Mouse (Mus musculus): ENCODE results near the gene Gm6583.

The Gm6583 gene

DNA sequence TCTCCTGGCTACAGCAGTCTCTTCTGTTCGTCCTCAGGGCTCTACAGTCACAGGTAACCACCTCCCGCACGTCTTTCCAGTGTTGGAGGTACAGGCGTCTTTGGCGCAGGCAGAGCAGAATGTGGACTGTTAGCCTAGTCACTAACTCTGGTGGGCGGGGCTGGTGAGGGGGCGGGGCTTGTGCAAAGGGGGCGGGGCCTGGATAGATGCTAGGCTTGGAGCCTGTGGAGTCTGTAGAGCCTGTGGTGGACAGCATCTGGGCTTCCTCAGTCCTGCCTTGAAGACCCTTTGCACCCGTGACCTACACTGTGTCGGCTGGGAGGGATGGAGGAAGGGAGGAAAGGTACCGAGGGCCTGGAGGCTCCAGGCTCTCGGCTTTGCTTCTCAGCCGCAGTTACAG lies at the start of gene Gm6583:
Gm6583 (minus strand) TSS at position 124 of the 400 bp plus-strand sequence.
- peak; percentile 55 for DNase-seq (ENCODE audit: low read depth, low spot score)

DNA sequence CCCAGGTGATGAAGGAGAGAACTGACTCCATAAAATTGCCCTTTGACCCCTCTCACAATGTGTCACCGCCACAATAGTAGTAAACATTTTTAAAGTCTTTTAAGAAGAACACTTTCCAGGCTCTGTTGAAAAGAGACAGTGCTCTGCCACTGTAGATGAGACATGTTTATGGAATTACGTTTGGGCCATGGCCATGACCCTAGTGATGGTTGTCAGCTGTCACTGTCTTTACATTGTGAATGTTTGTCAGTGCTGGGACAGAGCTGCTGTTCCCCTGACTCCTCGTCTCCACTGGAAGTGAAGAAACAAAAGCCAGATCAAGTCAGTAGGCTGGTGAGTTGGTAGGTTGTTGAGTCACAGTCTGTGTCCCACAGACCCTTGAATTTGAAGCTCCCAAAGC lies 46.6 kb upstream of the Gm6583 start:
- no peak for DNase-seq (ENCODE audit: low read depth, low spot score)

- no peak for DNase-seq (ENCODE audit: low read depth, low spot score)
These were observed 43.5 kb upstream of the Gm6583 start for GRCm38 (mm10) chr5:112399284-112399683.

DNA sequence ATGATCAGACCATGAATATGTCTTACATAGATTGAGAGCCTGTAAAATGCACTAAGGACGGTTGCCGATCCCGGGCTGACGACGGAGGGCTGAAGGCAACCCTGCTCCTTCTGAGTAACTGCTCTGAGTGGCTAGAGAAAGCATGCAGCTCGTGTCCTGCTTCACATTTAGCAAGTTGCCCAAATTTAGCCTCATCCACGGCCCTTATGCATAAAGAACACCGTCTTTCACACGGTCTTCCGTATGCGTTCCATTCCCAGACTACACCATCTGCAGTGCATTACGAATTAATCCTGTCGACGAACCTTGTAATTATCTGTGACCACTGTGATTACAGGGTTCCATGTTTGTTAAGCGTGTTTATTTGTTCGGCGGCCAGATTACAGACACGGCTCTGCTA lies 40.2 kb upstream of the Gm6583 start:
- no peak for DNase-seq (ENCODE audit: low read depth, low spot score)

- peak; percentile 80 for DNase-seq (ENCODE audit: low read depth, low spot score)
These were observed 39.1 kb upstream of the Gm6583 start, which contains the start of gene Asphd2 for GRCm38 (mm10) chr5:112394779-112395443. TSS of gene Asphd2 (minus strand) at chr5:112394866.

DNA sequence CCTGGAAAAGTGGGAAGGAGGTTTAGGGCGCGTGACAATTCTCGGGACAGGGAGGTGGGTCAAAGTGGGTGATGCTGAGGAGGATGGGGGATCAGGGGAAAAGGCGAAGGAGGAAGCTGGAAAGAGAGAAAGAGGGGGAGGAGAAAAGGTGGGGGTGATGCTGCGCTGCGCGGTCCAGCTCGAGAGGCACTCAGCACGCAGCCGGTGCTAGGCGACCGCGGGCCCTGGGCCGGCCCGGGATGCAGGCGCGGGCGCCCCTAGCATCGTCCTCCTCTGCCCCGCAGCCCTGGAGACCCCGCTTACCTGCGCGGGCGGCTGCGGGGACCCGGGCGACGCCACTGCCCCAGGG lies 38.6 kb upstream of the Gm6583 start:
- DNase-seq (ENCODE audit: low read depth, low spot score), result no peak

GRCm38 (mm10) chr5:112393741-112394414 lies 38.0 kb upstream of the Gm6583 start:
- DNase-seq (ENCODE audit: low read depth, low spot score), result no peak

- DNase-seq (ENCODE audit: low read depth, low spot score), result peak; percentile 42
These were observed 36.0 kb upstream of the Gm6583 start for GRCm38 (mm10) chr5:112391676-112392323.

DNA sequence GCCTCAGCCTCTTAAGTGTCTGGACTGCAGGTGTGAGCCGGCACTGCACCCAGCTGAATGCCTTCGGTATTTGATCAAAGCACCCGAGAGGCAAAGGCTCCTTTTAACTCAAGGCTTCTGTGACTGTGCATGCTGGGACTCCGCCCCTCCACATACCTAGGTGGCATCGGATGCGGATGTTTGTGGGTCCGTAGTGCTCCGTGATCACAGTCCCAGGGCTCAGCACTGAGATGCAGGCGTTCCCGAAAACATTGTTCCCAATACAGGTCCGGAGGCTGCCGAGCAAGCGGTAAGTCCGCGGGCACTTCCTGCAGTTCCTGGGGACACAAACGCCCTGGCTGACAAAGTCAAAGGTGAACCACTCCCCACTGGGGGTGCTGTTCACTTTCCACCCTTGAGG lies 35.2 kb upstream of the Gm6583 start:
- DNase-seq (ENCODE audit: low read depth, low spot score), result peak; percentile 50

DNA sequence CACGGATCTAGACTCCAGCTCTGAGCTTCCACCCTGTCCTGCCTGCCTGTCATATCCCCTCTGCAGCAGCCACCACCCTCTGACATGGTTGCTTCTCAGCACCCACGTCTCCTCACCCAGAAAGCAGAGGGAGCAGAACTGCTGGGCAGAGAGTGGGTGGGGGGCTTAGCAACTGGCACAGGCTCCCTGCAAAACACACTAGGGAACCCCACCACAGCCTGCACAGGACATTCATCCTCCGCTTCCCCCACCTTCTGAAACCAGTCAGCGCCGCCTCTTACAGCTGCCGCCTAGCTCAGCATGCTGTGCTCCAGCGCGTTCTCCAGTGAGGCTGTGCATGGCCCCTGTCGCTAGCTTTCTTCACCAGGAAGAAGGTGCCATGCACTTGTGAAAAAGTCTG lies 33.5 kb upstream of the Gm6583 start:
- no peak for DNase-seq (ENCODE audit: low read depth, low spot score)

DNA sequence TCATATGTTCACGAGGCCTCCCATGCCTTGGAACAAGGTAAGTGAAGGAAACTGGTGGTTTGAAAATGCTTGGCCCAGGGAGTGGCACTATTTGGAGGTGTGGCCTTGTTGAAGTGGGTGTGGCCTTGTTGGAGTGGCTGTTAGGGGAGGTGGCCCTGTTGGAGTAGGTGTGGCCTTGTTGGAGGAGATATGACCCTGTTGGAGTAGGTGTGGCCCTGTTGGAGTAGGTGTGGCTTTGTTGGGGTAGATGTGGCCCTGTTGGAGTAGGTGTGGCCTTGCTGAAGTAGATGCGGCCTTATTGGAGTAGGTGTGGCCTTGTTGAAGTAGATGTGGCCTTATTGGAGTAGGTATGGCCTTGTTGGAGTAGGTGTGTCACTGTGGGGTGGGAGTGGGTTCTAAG lies 30.1 kb upstream of the Gm6583 start:
- peak; percentile 96 for DNase-seq (ENCODE audit: low read depth, low spot score)

DNA sequence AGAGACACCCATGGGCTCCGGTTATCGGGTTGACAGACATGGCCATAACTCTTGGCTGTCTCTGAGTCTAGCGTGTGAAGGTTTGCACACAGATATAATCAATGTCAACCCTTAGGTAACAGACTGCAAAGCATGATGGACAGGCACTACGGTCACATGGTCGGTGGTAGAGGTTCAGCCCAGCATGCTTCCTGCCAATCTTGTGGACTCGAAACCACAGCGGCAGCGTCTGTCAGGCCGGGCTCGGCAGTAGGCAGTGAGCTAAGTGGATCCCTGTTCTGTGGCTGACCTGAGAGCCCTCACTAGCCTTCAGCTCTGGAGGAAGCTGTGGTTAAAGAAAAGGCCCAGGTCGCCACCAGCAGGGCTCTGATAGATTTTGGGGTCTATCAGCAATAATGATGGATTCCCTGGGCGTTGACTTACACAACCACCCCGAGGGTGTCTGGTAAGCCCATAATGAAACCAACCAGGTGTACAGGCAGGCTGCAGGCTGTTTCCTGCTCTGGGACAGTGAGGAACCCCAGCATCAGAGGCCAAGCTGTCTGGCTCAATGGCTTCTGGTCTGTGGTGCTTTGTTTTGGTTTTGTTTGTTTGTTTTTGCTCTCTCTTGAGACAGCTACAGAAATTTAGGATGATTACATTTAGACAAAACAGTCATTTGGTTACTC lies 29.1 kb upstream of the Gm6583 start:
- no peak for DNase-seq (ENCODE audit: low read depth, low spot score)

GRCm38 (mm10) chr5:112382641-112383330 lies 27.0 kb upstream of the Gm6583 start:
- no peak for DNase-seq (ENCODE audit: low read depth, low spot score)

GRCm38 (mm10) chr5:112382042-112382441 lies 26.2 kb upstream of the Gm6583 start:
- no peak for DNase-seq (ENCODE audit: low read depth, low spot score)

GRCm38 (mm10) chr5:112381154-112381553 lies 25.3 kb upstream of the Gm6583 start:
- DNase-seq (ENCODE audit: low read depth, low spot score), result no peak

- DNase-seq (ENCODE audit: low read depth, low spot score), result no peak
These were observed 22.9 kb upstream of the Gm6583 start for GRCm38 (mm10) chr5:112378716-112379115.

DNA sequence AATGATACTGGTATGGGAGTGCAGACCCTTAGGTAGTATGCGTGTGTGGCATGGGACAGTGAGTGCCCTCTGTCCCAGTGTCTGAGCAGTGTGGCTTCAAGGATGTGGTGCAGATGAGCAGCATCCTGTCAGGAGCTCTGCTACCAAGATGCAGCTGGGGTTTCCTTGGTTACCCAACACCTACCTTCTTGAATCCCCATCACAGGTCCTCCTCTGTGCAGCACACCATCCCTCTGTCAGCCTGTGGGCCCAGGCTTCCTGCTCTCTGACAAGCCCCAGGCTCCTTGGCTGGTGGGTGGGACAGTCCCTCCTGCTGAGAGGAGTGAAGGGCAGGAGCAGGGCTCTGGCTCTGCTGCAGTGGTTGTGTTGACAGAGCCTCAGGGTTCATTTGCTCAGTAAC lies 21.5 kb upstream of the Gm6583 start:
- no peak for DNase-seq (ENCODE audit: low read depth, low spot score)

DNA sequence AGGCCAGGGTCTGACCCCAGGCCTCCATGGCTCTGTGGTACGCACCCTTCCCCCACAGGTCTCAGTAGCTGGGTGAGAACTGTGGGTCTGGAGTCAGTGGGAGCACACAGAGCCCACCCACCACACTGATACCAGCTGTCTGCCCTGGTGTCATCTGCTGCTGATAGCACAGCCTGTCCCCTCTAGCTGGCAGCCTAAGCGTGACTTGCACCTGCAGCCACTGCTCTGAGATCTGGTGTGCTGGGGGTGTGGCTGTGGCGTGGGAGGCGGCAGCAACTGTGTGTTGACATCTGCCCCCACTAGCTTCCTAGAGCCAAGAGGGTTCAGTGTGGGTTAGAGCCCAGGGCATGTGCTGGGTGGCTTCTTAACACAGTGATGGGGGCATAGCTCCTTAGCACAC lies 20.3 kb upstream of the Gm6583 start:
- DNase-seq (ENCODE audit: low read depth, low spot score), result no peak

DNA sequence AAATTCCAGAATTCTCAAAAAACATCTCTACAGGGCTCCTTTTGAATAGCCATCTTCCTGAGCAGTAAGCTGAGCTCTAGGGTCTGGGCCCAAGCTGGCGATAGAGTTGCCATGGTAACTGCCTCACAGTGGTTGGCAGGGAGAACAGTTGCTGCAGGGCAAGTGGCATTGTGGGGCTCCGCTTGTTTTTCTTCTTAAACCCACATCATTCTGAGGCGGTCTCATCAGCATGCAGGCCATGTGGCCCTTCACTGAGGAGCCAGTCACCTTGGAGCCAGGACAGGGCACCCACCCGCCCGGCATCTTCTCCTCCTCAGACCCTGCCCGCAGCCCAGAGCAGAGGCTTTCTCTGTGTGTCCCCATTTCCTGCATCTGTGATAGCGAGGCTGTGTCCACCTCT lies 16.1 kb upstream of the Gm6583 start:
- no peak for DNase-seq (ENCODE audit: low read depth, low spot score)

- no peak for DNase-seq (ENCODE audit: low read depth, low spot score)
These were observed 14.5 kb upstream of the Gm6583 start for GRCm38 (mm10) chr5:112370236-112370813.

DNA sequence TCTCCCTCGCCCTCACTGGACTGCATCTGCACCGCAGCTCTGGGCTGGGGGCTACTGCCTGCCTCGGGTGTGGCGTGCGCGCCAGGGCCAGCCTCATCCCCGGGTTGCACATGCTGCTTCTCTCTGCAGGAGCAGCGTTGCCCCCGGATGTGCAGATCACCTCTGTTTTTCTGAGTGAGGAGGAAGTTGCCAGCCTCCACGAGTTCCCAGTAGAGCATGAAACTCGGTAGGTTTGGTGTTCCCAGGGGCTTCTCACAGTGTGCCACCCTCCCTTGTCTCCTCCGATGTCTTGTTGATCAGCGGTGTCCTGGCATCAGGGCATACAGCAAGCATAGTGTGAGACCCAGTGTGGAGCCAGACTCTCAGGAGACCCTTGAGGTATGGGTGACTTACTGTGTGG lies 13.5 kb upstream of the Gm6583 start:
- DNase-seq (ENCODE audit: low read depth, low spot score), result no peak
